Mouse (Mus musculus) hindbrain, embryonic 12.5 days (tissue): Measurements from ENCODE around the gene T2. TPM values are rescaled to one million over a fixed set of nuclear protein-coding genes. Genes with fewer than 3 reads are reported as not detected.
"Not testable (repeated sequence)": the region's sequence is repeated elsewhere in the genome, so short reads cannot be mapped to it uniquely, and the experiment has no call there.

Source experiments
- ATAC-seq: fragments of 200-750 bp; cut with Nextera tagmentation; 2 replicates; pipeline ENCODE4 v1.8.0; 2017; ENCODE audit warnings: moderate TSS enrichment; ENCODE audit not compliant: low FRiP score
- H3K27ac ChIP-seq: fragments of 300-500 bp; sonication (generic); 2 replicates; pipeline ENCODE4 v1.5.1; 2016; ENCODE audit warnings: mild to moderate bottlenecking
- H3K27me3 ChIP-seq: fragments of 300-500 bp; sonication (generic); 2 replicates; pipeline ENCODE4 v1.6.1; 2016; ENCODE audit warnings: mild to moderate bottlenecking
- H3K36me3 ChIP-seq: fragments of 300-500 bp; sonication (generic); 2 replicates; pipeline ENCODE4 v1.6.1; 2016; ENCODE audit warnings: mild to moderate bottlenecking
- H3K4me1 ChIP-seq: fragments of 300-500 bp; sonication (generic); 2 replicates; pipeline ENCODE4 v1.6.1; 2016
- H3K4me2 ChIP-seq: fragments of 300-500 bp; sonication (generic); replicated peaks from 2 replicates; pipeline ENCODE4 v1.6.1; 2016; ENCODE audit warnings: mild to moderate bottlenecking
- H3K4me3 ChIP-seq: fragments of 300-500 bp; sonication (generic); 2 replicates; pipeline ENCODE4 v1.5.1; 2016; ENCODE audit warnings: mild to moderate bottlenecking
- H3K9ac ChIP-seq: fragments of 300-500 bp; sonication (generic); 2 replicates; pipeline ENCODE4 v1.6.1; 2016; ENCODE audit warnings: mild to moderate bottlenecking, moderate library complexity
- H3K9me3 ChIP-seq: fragments of 300-500 bp; sonication (generic); replicated peaks from 2 replicates; pipeline ENCODE4 v1.6.1; 2016; ENCODE audit warnings: mild to moderate bottlenecking
- WGBS: fragments of 180-500 bp; shearing (Covaris S2); methylation state at CpG from one replicate; pipeline ENCODE4 v1.1.7; 2016; 5-methylcytosine and 5-hydroxymethylcytosine counted together
- polyA plus RNA-seq: library from polyadenylated mRNA; unstranded; fragments of >200 nt; fragmentation: Nextera tagmentation; extraction: Ambion mirVana; gene quantifications from 2 replicates; pipeline ENCODE4 v1.2.1, GENCODE M21; 2016

T2 gene
- polyA plus RNA-seq, 1 experiment from 2014 or later, result 0.96 TPM

GRCm38 (mm10) chr17:8403932-8404331 lies 48.1 kb downstream of the T2 start:
- not testable (repeated sequence) for H3K9ac ChIP-seq, H3K36me3 ChIP-seq, H3K9me3 ChIP-seq, H3K4me2 ChIP-seq, ATAC-seq, H3K27me3 ChIP-seq, H3K4me3 ChIP-seq, H3K27ac ChIP-seq
- whole genome bisulfite sequencing, result 56% methylated on average over 8 of the region's 8 CpGs
- peaks cover 11% of the 10 kb centered on the region for H3K4me1 ChIP-seq

GRCm38 (mm10) chr17:8406285-8406684 lies 50.5 kb downstream of the T2 start:
- 27% methylated on average over 6 of the region's 6 CpGs for WGBS
- no peak overlapping the region for H3K4me2 ChIP-seq
- H3K36me3 ChIP-seq, result no peaks in the 10 kb centered on the region
- peaks cover 6% of the 10 kb centered on the region for H3K27me3 ChIP-seq
- ATAC-seq, result no peak
- no peak overlapping the region for H3K4me3 ChIP-seq
- no peak overlapping the region for H3K9ac ChIP-seq
- H3K27ac ChIP-seq, result no peak overlapping the region
- H3K9me3 ChIP-seq, result no peaks in the 10 kb centered on the region
- H3K4me1 ChIP-seq, result peaks cover 15% of the 10 kb centered on the region

GRCm38 (mm10) chr17:8408002-8408401 lies 52.2 kb downstream of the T2 start:
- not testable (repeated sequence) for H3K36me3 ChIP-seq, H3K9ac ChIP-seq, ATAC-seq, H3K4me2 ChIP-seq, H3K27ac ChIP-seq, H3K9me3 ChIP-seq, H3K4me3 ChIP-seq, H3K27me3 ChIP-seq
- peaks cover 15% of the 10 kb centered on the region for H3K4me1 ChIP-seq
- WGBS, result 71% methylated on average over 4 of the region's 4 CpGs

GRCm38 (mm10) chr17:8408589-8409295 lies 53.0 kb downstream of the T2 start:
- Histone ChIP-seq H3K4me2 (no peak overlapping the region), H3K9ac (no peak overlapping the region; the same call in 1 of the 2 replicates), H3K27ac (no peak overlapping the region), H3K27me3 (peaks cover 14% of the 10 kb centered on the region), H3K4me3 (no peak overlapping the region), H3K36me3 (no peaks in the 10 kb centered on the region), H3K4me1 (peaks cover 15% of the 10 kb centered on the region), H3K9me3 (no peaks in the 10 kb centered on the region)
- no peak for ATAC-seq
- 3% methylated on average over 16 of the region's 16 CpGs for whole genome bisulfite sequencing

- ATAC-seq, result no peak
- Histone ChIP-seq H3K4me3 (no peak overlapping the region), H3K4me1 (peaks cover 24% of the 10 kb centered on the region), H3K9ac (no peak overlapping the region), H3K27ac (no peak overlapping the region), H3K36me3 (no peaks in the 10 kb centered on the region), H3K9me3 (no peaks in the 10 kb centered on the region), H3K27me3 (peaks cover 24% of the 10 kb centered on the region), H3K4me2 (no peak overlapping the region)
- WGBS, result 81% methylated on average over 2 of the region's 2 CpGs
These were observed 54.5 kb downstream of the T2 start for GRCm38 (mm10) chr17:8410330-8410729.

- Histone ChIP-seq H3K4me1 (peaks cover 16% of the 10 kb centered on the region), H3K4me2 (no peak overlapping the region), H3K27me3 (peaks cover 23% of the 10 kb centered on the region), H3K36me3 (no peaks in the 10 kb centered on the region), H3K9me3 (no peaks in the 10 kb centered on the region), H3K27ac (no peak overlapping the region), H3K9ac (no peak overlapping the region), H3K4me3 (no peak overlapping the region)
- 58% methylated on average over 5 of the region's 5 CpGs for WGBS
- ATAC-seq, result no peak
These were observed 57.9 kb downstream of the T2 start for GRCm38 (mm10) chr17:8413656-8414055.

GRCm38 (mm10) chr17:8415533-8415932 lies 59.7 kb downstream of the T2 start:
- WGBS, result 9% methylated on average over 8 of the region's 8 CpGs
- no peak overlapping the region for H3K4me3 ChIP-seq
- H3K27me3 ChIP-seq, result peaks cover 17% of the 10 kb centered on the region
- H3K27ac ChIP-seq, result no peak overlapping the region
- H3K9ac ChIP-seq, result no peak overlapping the region
- no peak for ATAC-seq
- H3K36me3 ChIP-seq, result no peaks in the 10 kb centered on the region
- H3K4me2 ChIP-seq, result no peak overlapping the region
- H3K4me1 ChIP-seq, result peaks cover 10% of the 10 kb centered on the region; the same call in 1 of the 2 replicates
- H3K9me3 ChIP-seq, result no peaks in the 10 kb centered on the region

GRCm38 (mm10) chr17:8416865-8417264 lies 61.1 kb downstream of the T2 start:
- H3K36me3 ChIP-seq, result no peaks in the 10 kb centered on the region
- 45% methylated on average over 8 of the region's 8 CpGs for WGBS
- no peak overlapping the region for H3K4me3 ChIP-seq
- H3K4me2 ChIP-seq, result no peak overlapping the region
- ATAC-seq, result no peak
- no peak overlapping the region for H3K27ac ChIP-seq
- no peak overlapping the region for H3K9ac ChIP-seq
- no peaks in the 10 kb centered on the region for H3K9me3 ChIP-seq
- peaks cover 10% of the 10 kb centered on the region; the same call in 1 of the 2 replicates for H3K4me1 ChIP-seq
- peaks cover 21% of the 10 kb centered on the region for H3K27me3 ChIP-seq

GRCm38 (mm10) chr17:8420739-8421138 lies 64.9 kb downstream of the T2 start:
- Histone ChIP-seq H3K9ac (no peak overlapping the region), H3K27me3 (peaks cover 4% of the 10 kb centered on the region), H3K4me1 (no peaks in the 10 kb centered on the region), H3K4me2 (no peak overlapping the region), H3K36me3 (no peaks in the 10 kb centered on the region), H3K9me3 (no peaks in the 10 kb centered on the region), H3K4me3 (no peak overlapping the region), H3K27ac (no peak overlapping the region)
- no peak for ATAC-seq
- 59% methylated on average over 1 of the region's 1 CpGs for WGBS

- peaks cover 4% of the 10 kb centered on the region for H3K27me3 ChIP-seq
- 50% methylated on average over 5 of the region's 5 CpGs for WGBS
- no peaks in the 10 kb centered on the region for H3K9me3 ChIP-seq
- H3K4me1 ChIP-seq, result no peaks in the 10 kb centered on the region
- no peak overlapping the region for H3K27ac ChIP-seq
- no peak overlapping the region for H3K4me2 ChIP-seq
- H3K9ac ChIP-seq, result no peak overlapping the region
- ATAC-seq, result no peak
- no peaks in the 10 kb centered on the region for H3K36me3 ChIP-seq
- no peak overlapping the region for H3K4me3 ChIP-seq
These were observed 65.7 kb downstream of the T2 start for GRCm38 (mm10) chr17:8421517-8421916.

GRCm38 (mm10) chr17:8423283-8423682 lies 67.5 kb downstream of the T2 start:
- Histone ChIP-seq H3K36me3 (no peaks in the 10 kb centered on the region), H3K4me1 (no peaks in the 10 kb centered on the region), H3K9ac (no peak overlapping the region), H3K27me3 (peaks cover 16% of the 10 kb centered on the region), H3K9me3 (no peaks in the 10 kb centered on the region), H3K27ac (no peak overlapping the region), H3K4me2 (no peak overlapping the region), H3K4me3 (no peak overlapping the region)
- WGBS, result 37% methylated on average over 2 of the region's 2 CpGs
- ATAC-seq, result no peak

- H3K27me3 ChIP-seq, result peaks cover 74% of the 10 kb centered on the region
- WGBS, result under 1% methylated on average over 16 of the region's 16 CpGs
- no peak for ATAC-seq
- H3K4me2 ChIP-seq, result no peak overlapping the region
- no peaks in the 10 kb centered on the region for H3K9me3 ChIP-seq
- H3K36me3 ChIP-seq, result no peaks in the 10 kb centered on the region
- H3K4me1 ChIP-seq, result peaks cover 21% of the 10 kb centered on the region
- H3K27ac ChIP-seq, result no peak overlapping the region
- H3K4me3 ChIP-seq, result no peak overlapping the region
- no peak overlapping the region for H3K9ac ChIP-seq
These were observed 73.6 kb downstream of the T2 start for GRCm38 (mm10) chr17:8429436-8429835.

GRCm38 (mm10) chr17:8429896-8430295 lies 74.1 kb downstream of the T2 start:
- ATAC-seq, result no peak
- 0% methylated on average over 5 of the region's 5 CpGs for WGBS

More at GRCm38 (mm10) chr17:8429896-8430295, 74.1 kb downstream of the T2 start:
- Histone ChIP-seq H3K4me3 (no peak overlapping the region), H3K4me1 (peaks cover 23% of the 10 kb centered on the region), H3K9me3 (no peaks in the 10 kb centered on the region), H3K9ac (no peak overlapping the region), H3K4me2 (no peak overlapping the region), H3K36me3 (no peaks in the 10 kb centered on the region), H3K27me3 (peaks cover 79% of the 10 kb centered on the region), H3K27ac (no peak overlapping the region)
